Mouse (Mus musculus) MEL-GATA-1-ER (cell line): Measurements from ENCODE around the gene 4933417A18Rik.
"Not testable (repeated sequence)": the region's sequence is repeated elsewhere in the genome, so short reads cannot be mapped to it uniquely, and the experiment has no call there.

Experiments used
- DNase-seq: peaks from one replicate; pipeline ENCODE4 v3.0.0-alpha.2; 2012; ENCODE audit warnings: low read depth; ENCODE audit errors: extremely low read depth

4933417A18Rik gene

GRCm38 (mm10) chr13:34924210-34924609, at the start of gene 4933417A18Rik, which contains the start of gene Fam217a:
4933417A18Rik (plus strand) TSS chr13:34924409.
Fam217a (minus strand) TSS chr13:34924310.
- DNase-seq = no peak

GRCm38 (mm10) chr13:34874736-34875135, 49.5 kb upstream of the 4933417A18Rik start:
- DNase-seq = not testable (repeated sequence)

- peak; percentile 78 for DNase-seq
Observed at GRCm38 (mm10) chr13:34875166-34875710, 49.0 kb upstream of the 4933417A18Rik start, which contains the start of gene Prpf4b. Prpf4b (plus strand) TSS chr13:34875302.

GRCm38 (mm10) chr13:34875741-34876445, 48.3 kb upstream of the 4933417A18Rik start:
- DNase-seq = no peak

- no peak for DNase-seq
Observed at GRCm38 (mm10) chr13:34876481-34876880, 47.7 kb upstream of the 4933417A18Rik start.

- DNase-seq = no peak
Observed at GRCm38 (mm10) chr13:34892871-34893270, 31.3 kb upstream of the 4933417A18Rik start.

GRCm38 (mm10) chr13:34914614-34915013, 9.6 kb upstream of the 4933417A18Rik start:
- DNase-seq = no peak

- DNase-seq = no peak
Observed at GRCm38 (mm10) chr13:34916520-34917167, 7.6 kb upstream of the 4933417A18Rik start.

GRCm38 (mm10) chr13:34934931-34935644, 10.9 kb downstream of the 4933417A18Rik start:
- no peak for DNase-seq

GRCm38 (mm10) chr13:34942370-34942769, 18.2 kb downstream of the 4933417A18Rik start:
- no peak for DNase-seq

- peak; percentile 38 for DNase-seq
Observed at GRCm38 (mm10) chr13:34951437-34951836, 27.2 kb downstream of the 4933417A18Rik start.

- no peak for DNase-seq
Observed at GRCm38 (mm10) chr13:34956901-34957300, 32.7 kb downstream of the 4933417A18Rik start.

- not testable (repeated sequence) for DNase-seq
Observed at GRCm38 (mm10) chr13:34958158-34958557, 33.9 kb downstream of the 4933417A18Rik start.

- no peak for DNase-seq
Observed at GRCm38 (mm10) chr13:34960996-34961770, 37.0 kb downstream of the 4933417A18Rik start.

- DNase-seq = no peak
Observed at GRCm38 (mm10) chr13:34963511-34964397, 39.5 kb downstream of the 4933417A18Rik start, which contains the start of gene Eci3. Eci3 (minus strand) TSS chr13:34963810.

- no peak for DNase-seq
Observed at GRCm38 (mm10) chr13:34964419-34964818, 40.2 kb downstream of the 4933417A18Rik start.

GRCm38 (mm10) chr13:34964866-34965265, 40.7 kb downstream of the 4933417A18Rik start:
- DNase-seq = no peak

- not testable (repeated sequence) for DNase-seq
Observed at GRCm38 (mm10) chr13:34965647-34966046, 41.4 kb downstream of the 4933417A18Rik start.

GRCm38 (mm10) chr13:34972456-34972855, 48.2 kb downstream of the 4933417A18Rik start:
- DNase-seq = not testable (repeated sequence)

- peak; percentile 50 for DNase-seq
Observed at GRCm38 (mm10) chr13:34973149-34973548, 48.9 kb downstream of the 4933417A18Rik start.
